Mouse (Mus musculus) forebrain, embryonic 14.5 days (tissue): ENCODE data around the gene Slc35e4. TPM values are rescaled to one million over a fixed set of nuclear protein-coding genes. Genes with fewer than 3 reads are reported as not detected.

Source experiments
- ATAC-seq: fragments of 200-750 bp; cut with Nextera tagmentation; 2 replicates; pipeline ENCODE4 v1.8.0; 2017; ENCODE audit warnings: mild to moderate bottlenecking, moderate library complexity
- DNase-seq: peaks from one replicate; pipeline ENCODE4 v3.0.0-alpha.2; 2015; ENCODE audit warnings: low spot score
- H3K27ac ChIP-seq: fragments of 300-500 bp; sonication (generic); 2 replicates; pipeline ENCODE4 v1.5.1; 2014; ENCODE audit warnings: low read depth, mild to moderate bottlenecking, control low read depth, low read length, moderate library complexity
- H3K27me3 ChIP-seq: fragments of 300-500 bp; sonication (generic); replicated peaks from 2 replicates; pipeline ENCODE4 v1.6.1; 2014; ENCODE audit warnings: low read length, control low read depth, mixed read lengths; ENCODE audit not compliant: control insufficient read depth, insufficient read depth
- H3K36me3 ChIP-seq: fragments of 300-500 bp; sonication (generic); 2 replicates; pipeline ENCODE4 v1.6.1; 2014; ENCODE audit warnings: low read length, control low read depth; ENCODE audit not compliant: control insufficient read depth, insufficient read depth
- H3K4me1 ChIP-seq: fragments of 300-500 bp; sonication (generic); 2 replicates; pipeline ENCODE4 v1.6.1; 2014; ENCODE audit warnings: antibody characterized with exemption, low read length, control low read depth; ENCODE audit not compliant: control insufficient read depth, insufficient read depth
- H3K4me2 ChIP-seq: fragments of 300-500 bp; sonication (generic); 2 replicates; pipeline ENCODE4 v1.6.1; 2014; ENCODE audit warnings: mild to moderate bottlenecking, control low read depth, low read length
- H3K4me3 ChIP-seq: fragments of 300-500 bp; sonication (generic); 2 replicates; pipeline ENCODE4 v1.5.1; 2014; ENCODE audit warnings: low read depth, low read length, control low read depth
- H3K9ac ChIP-seq: fragments of 300-500 bp; sonication (generic); 2 replicates; pipeline ENCODE4 v1.6.1; 2014; ENCODE audit warnings: mild to moderate bottlenecking, low read length, control low read depth, moderate library complexity
- H3K9me3 ChIP-seq: fragments of 300-500 bp; sonication (generic); replicated peaks from 2 replicates; pipeline ENCODE4 v1.6.1; 2016; ENCODE audit warnings: low read length, control low read depth, mixed read lengths; ENCODE audit not compliant: control insufficient read depth
- WGBS: fragments of 180-500 bp; shearing (Covaris S2); extraction: QIAGEN DNeasy Blood & Tissue Kit; methylation state at CpG from one replicate; pipeline ENCODE4 v1.1.7; 2014; 5-methylcytosine and 5-hydroxymethylcytosine counted together
- polyA plus RNA-seq: library from polyadenylated mRNA; unstranded; fragments of >200 nt; fragmentation: Nextera tagmentation; extraction: Ambion mirVana; gene quantifications from 2 replicates; pipeline ENCODE4 v1.2.1, GENCODE M21; 2014

Slc35e4 gene
- polyA plus RNA-seq, 1 experiment from 2014 or later = 8.0 TPM

DNA sequence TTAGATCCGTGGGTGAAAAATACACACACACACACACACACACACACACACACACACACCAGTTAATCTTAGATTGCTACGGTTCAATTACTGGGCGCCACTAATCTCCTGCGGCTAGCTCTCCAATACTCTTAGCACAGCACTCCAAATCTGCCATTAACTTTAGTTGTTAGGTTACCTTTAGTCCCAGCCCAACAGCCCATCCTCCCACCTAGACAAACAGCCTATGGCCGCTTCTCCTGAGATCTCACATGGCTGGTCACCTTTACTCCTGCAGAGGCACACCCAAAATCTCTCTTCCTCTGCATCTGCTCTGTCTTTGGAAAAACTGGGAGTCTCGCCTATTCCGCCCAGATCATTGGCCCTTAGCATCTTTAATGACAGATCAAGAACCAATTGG is 26.9 kb upstream of the Slc35e4 start:
- DNase-seq (no peak), ATAC-seq (no peak)
- Histone ChIP-seq H3K36me3 (no peaks in the 10 kb centered on the region), H3K27me3 (no peaks in the 10 kb centered on the region), H3K4me2 (no peak overlapping the region), H3K4me3 (no peak overlapping the region), H3K9ac (no peak overlapping the region), H3K9me3 (no peaks in the 10 kb centered on the region), H3K27ac (no peak overlapping the region), H3K4me1 (no peaks in the 10 kb centered on the region)
- 85% methylated on average over 7 of the region's 7 CpGs for WGBS

GRCm38 (mm10) chr11:3937321-3937874 is 22.9 kb upstream of the Slc35e4 start:
- Histone ChIP-seq H3K4me1 (no peaks in the 10 kb centered on the region), H3K27me3 (no peaks in the 10 kb centered on the region), H3K4me2 (no peak overlapping the region), H3K36me3 (no peaks in the 10 kb centered on the region), H3K4me3 (no peak overlapping the region), H3K27ac (no peak overlapping the region), H3K9me3 (no peaks in the 10 kb centered on the region), H3K9ac (no peak overlapping the region)
- ATAC-seq (no peak), DNase-seq (no peak)
- 83% methylated on average over 13 of the region's 13 CpGs for WGBS

DNA sequence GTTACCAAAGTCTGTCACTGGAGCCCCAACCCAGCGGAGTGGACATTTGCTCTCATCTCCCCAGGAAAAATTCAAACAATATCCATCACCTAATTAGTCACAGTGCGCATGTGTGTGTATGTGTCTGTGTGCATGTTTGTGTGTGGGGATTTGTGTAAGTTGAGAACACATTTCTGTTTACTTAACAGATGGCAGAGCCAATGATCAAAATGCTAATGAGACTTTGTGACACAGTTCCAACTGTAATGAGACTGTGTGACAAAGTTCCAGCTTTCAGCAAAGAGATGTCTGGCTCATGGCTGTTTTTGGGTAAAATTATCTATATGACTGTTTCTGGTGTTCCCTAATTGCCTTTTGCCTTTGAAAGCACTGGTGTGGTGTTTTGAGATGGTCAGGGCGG is 21.9 kb upstream of the Slc35e4 start:
- Histone ChIP-seq H3K4me1 (peaks cover 2% of the 10 kb centered on the region; the same call in 1 of the 2 replicates), H3K27me3 (no peaks in the 10 kb centered on the region), H3K9me3 (no peaks in the 10 kb centered on the region), H3K9ac (no peak overlapping the region), H3K27ac (no peak overlapping the region), H3K4me3 (no peak overlapping the region), H3K36me3 (no peaks in the 10 kb centered on the region), H3K4me2 (no peak overlapping the region)
- DNase-seq (peak; percentile 83), ATAC-seq (peak; percentile 59; the same call in 1 of the 2 replicates)
- 64% methylated on average over 3 of the region's 3 CpGs for WGBS

DNA sequence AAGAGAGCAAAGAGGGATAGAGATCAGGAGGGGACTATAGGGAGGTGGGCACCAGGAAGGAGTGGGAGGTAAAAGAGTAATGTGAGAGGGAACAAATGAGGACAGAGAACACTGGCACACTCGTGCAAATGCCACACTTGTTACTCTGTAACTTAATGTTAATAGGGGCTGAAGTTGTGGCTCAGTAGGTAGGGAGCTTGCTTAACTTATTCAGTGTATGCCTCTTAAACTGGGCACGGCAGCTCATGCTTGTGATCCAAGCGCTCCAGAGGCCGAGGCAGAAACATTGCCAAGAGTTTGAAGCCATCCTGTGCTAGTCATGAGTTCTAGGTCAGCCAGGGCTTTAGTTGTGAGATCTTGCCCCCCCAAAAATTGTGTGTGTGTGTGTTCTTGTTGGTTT is 20.7 kb upstream of the Slc35e4 start:
- Histone ChIP-seq H3K9me3 (no peaks in the 10 kb centered on the region), H3K36me3 (no peaks in the 10 kb centered on the region), H3K4me2 (no peak overlapping the region), H3K27me3 (no peaks in the 10 kb centered on the region), H3K9ac (no peak overlapping the region), H3K4me1 (peaks cover 5% of the 10 kb centered on the region; the same call in 1 of the 2 replicates), H3K27ac (no peak overlapping the region), H3K4me3 (no peak overlapping the region)
- 72% methylated on average over 4 of the region's 4 CpGs for WGBS
- ATAC-seq (no peak), DNase-seq (no peak)

DNA sequence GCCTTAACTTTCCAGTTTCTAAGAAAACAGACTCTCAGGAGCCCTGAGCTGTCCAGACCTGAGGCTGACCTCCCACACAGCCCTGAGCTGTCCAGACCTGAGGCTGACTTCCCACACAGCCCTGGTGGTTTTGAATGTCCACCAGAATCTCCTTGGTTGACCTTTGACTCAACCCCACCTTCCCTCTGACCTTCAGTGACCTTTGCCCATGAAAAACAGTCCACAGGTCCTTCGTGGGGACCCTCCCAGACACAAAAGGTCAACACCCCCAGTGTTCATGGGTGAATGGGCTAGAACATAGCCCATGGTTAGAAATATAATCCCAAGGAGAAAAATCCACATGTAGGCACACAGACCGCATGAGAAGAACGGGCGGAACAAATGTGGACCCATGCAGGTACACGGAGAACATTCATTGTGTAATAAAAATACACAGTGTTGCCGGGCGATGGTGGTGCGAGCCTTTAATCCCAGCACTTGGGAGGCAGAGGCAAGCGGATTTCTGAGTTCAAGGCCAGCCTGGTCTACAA is 19.4 kb upstream of the Slc35e4 start:
- no peaks in the 10 kb centered on the region for H3K36me3 ChIP-seq

DNA sequence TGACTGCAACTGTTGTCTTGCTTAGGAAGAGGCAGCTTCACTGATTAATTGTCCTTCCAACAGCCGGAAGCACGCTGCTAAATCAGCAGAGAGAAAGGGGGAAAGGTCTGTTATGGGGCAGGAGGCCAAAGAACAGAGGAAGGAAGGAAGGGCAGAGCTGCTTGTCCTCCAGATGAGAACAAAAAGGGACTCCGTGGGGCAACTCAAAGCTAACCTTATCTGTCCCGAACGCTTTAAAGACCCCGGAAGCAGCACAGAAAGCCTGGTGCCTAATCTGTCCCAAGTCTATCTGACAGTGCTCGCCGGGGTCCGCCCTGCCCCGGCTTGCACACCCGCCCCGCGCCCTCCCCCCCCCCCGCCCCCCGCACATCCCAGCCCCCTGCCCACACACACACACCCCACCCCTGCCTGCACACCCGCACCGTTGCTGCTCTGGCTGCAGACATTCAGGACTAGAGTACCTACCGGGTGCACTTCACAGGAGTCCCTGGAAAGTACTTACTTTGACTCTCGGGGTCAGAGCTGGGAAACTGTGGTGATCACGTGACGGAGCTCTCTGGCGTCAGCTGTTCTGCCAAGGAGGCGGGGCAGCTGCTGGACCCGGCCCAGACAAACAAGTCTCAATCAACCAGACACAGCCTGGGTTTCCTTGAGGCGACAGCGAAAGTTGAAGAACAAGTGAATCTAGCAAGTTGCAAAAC is 17.2 kb upstream of the Slc35e4 start, which contains the start of gene Tcn2:
Gene Tcn2, minus strand, starts transcription at position 649 of the 701 bp plus-strand sequence.
- peak; percentile 86 for DNase-seq
- Histone ChIP-seq H3K4me3 (peak within 1 kb of the TSS; percentile 38), H3K27me3 (no peaks in the 10 kb centered on the region), H3K36me3 (no peaks in the 10 kb centered on the region), H3K9me3 (no peaks in the 10 kb centered on the region), H3K9ac (peak within 1 kb of the TSS; percentile 57), H3K4me1 (peaks cover 5% of the 10 kb centered on the region; the same call in 1 of the 2 replicates), H3K4me2 (peak within 1 kb of the TSS; percentile 63), H3K27ac (no peak within 1 kb of the TSS)
- ATAC-seq = peak; percentile 78
- WGBS = under 1% methylated on average over 20 of the region's 26 CpGs

More for the DNA sequence above, 19.4 kb upstream of the Slc35e4 start:
- H3K27me3 ChIP-seq = no peaks in the 10 kb centered on the region
- H3K4me3 ChIP-seq = no peak overlapping the region
- DNase-seq (no peak), ATAC-seq (no peak)
- 91% methylated on average over 9 of the region's 9 CpGs for WGBS
- H3K9ac ChIP-seq = no peak overlapping the region
- H3K9me3 ChIP-seq = no peaks in the 10 kb centered on the region
- no peak overlapping the region for H3K4me2 ChIP-seq
- H3K4me1 ChIP-seq = peaks cover 5% of the 10 kb centered on the region; the same call in 1 of the 2 replicates
- H3K27ac ChIP-seq = no peak overlapping the region

DNA sequence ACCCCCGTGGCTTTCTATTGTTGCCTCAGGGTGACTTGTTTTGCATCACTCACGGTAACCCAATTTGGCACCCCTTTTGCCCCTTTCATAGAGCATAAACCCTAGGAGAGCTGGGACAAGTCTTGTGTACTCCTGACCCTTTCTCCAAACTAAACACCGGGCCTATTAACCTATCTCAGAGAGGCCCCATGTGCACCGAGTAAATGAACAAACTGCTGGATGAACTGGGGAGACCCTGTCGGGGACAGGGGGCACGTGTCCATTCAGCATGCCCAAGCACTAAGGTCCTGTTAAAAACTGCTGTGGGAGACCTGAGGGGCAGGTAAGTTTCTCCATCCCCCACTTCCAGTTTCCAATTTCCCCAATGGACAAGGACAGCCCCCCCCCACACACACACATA is 16.5 kb upstream of the Slc35e4 start:
- Histone ChIP-seq H3K4me3 (peak overlapping the region; percentile 38; the same call in 1 of the 2 replicates), H3K9ac (peak overlapping the region; percentile 57), H3K4me1 (peaks cover 5% of the 10 kb centered on the region; the same call in 1 of the 2 replicates), H3K9me3 (no peaks in the 10 kb centered on the region), H3K36me3 (no peaks in the 10 kb centered on the region), H3K27ac (no peak overlapping the region), H3K4me2 (peak overlapping the region; percentile 63), H3K27me3 (no peaks in the 10 kb centered on the region)
- 22% methylated on average over 6 of the region's 6 CpGs for WGBS
- DNase-seq = no peak
- no peak for ATAC-seq

DNA sequence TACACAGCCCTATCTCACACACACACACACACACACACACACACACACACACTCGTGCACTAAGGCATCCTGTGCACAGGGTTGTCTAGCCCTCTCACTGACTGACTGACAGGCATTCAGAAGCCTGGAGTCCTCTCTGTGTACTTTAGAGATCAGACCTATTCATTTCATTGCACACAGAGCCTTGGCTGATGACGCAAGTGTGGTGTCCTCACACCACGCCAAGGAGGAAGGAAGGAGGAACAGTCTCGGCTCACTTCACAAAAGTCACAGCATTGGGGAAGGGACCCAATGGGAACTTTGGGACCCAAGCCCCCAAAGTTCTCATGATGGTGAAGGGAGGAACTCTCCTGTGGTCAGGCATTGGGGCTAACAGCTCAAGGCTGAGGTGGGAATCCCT is 15.6 kb upstream of the Slc35e4 start:
- no peak overlapping the region for H3K4me2 ChIP-seq
- ATAC-seq (no peak), DNase-seq (no peak)
- H3K36me3 ChIP-seq = no peaks in the 10 kb centered on the region
- no peak overlapping the region for H3K9ac ChIP-seq
- H3K27ac ChIP-seq = no peak overlapping the region
- no peak overlapping the region for H3K4me3 ChIP-seq
- H3K27me3 ChIP-seq = no peaks in the 10 kb centered on the region
- peaks cover 5% of the 10 kb centered on the region; the same call in 1 of the 2 replicates for H3K4me1 ChIP-seq
- H3K9me3 ChIP-seq = no peaks in the 10 kb centered on the region
- WGBS = 79% methylated on average over 4 of the region's 4 CpGs

DNA sequence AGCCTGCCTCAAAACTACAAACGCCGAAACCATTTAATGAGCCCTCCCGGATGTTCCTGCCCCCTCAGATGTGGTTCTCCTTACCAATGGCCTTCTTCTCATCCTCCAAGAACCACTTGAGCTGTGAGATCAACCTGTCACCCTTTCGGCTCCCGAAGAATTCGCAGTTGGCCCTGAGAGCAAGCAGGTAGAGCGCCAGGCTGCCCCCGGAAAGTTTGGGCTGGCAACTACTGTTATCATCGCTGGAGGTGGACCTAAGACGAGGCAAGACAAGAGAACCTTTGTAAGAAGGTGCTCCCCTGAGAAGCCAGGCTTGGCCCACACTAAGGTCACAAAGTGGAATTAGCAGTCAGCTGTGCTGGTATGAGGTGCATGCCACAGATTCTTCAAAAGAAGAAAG is 11.5 kb upstream of the Slc35e4 start:
- WGBS = 90% methylated on average over 10 of the region's 10 CpGs
- ATAC-seq (no peak), DNase-seq (no peak)
- H3K4me2 ChIP-seq = no peak overlapping the region
- H3K4me1 ChIP-seq = 0 out of 2 replicates have a peak, but pooled peaks cover under 1% of the 10 kb centered on the region
- no peaks in the 10 kb centered on the region for H3K27me3 ChIP-seq
- H3K9ac ChIP-seq = no peak overlapping the region
- H3K27ac ChIP-seq = no peak overlapping the region
- H3K4me3 ChIP-seq = no peak overlapping the region
- H3K9me3 ChIP-seq = no peaks in the 10 kb centered on the region
- no peaks in the 10 kb centered on the region for H3K36me3 ChIP-seq
